Comparison of ENCODE assay signal across 18 mouse cellular contexts in genomic region chr12:85108643-85109042, GRCm38 (mm10). TPM values are rescaled to one million over a fixed set of nuclear protein-coding genes. Genes with fewer than 3 reads are reported as not detected.
DNase-seq lines count a peak whose midpoint lies in the region; ATAC-seq and TF ChIP-seq lines count a peak whose summit lies in the region.
"Had no signal": no experiment of that assay in that cellular context is flagged by ENCODE, and none has a peak within 500 bp of the region (broad histone marks: within the 10 kb centered on the region; RNA-seq: fewer than 3 reads in every experiment).

No protein-coding gene starts in this region.

- in situ Hi-C loops in Patski (cut with MboI; ENCODE audit: low pct_unique_long_range_greater_than_20kb): no loop called here

- 0 out of 2 replicates have a peak, but pooled peaks cover under 1% of the 10 kb centered on the region for H3K36me3 ChIP-seq in liver, embryonic 15.5 days (replicated peaks)
- H3K36me3 ChIP-seq in liver, embryonic 11.5 days (ENCODE audit: control insufficient read depth, insufficient read depth, low read length): 0 out of 2 replicates have a peak, but pooled peaks cover 2% of the 10 kb centered on the region
- H3K36me3 ChIP-seq in macrophage (ENCODE audit: inconsistent target): no peaks in the 10 kb centered on the region
- H3K36me3 ChIP-seq in hindbrain, embryonic 12.5 days: peaks cover 3% of the 10 kb centered on the region; the same call in 1 of the 2 replicates
- H3K36me3 ChIP-seq: heart, embryonic 12.5 days; hindbrain, embryonic 15.5 days had no signal

- no peak overlapping the region for H3K4me3 ChIP-seq in liver, embryonic 15.5 days (replicated peaks)
- H3K4me3 ChIP-seq in liver, embryonic 11.5 days (ENCODE audit: low read depth, low read length): no peak overlapping the region
- no peak overlapping the region for H3K4me3 ChIP-seq in macrophage (ENCODE audit: inconsistent target)
- H3K4me3 ChIP-seq in hindbrain, embryonic 12.5 days: no peak overlapping the region
- H3K4me3 ChIP-seq: forebrain, embryonic 13.5 days; heart, embryonic 12.5 days; hindbrain, embryonic 10.5 days; hindbrain, embryonic 15.5 days had no signal

- no peak overlapping the region for H3K4me2 ChIP-seq in liver, embryonic 15.5 days
- no peak overlapping the region for H3K4me2 ChIP-seq in liver, embryonic 11.5 days
- no peak overlapping the region for H3K4me2 ChIP-seq in hindbrain, embryonic 12.5 days (replicated peaks)
- H3K4me2 ChIP-seq: forebrain, embryonic 13.5 days; heart, embryonic 12.5 days; hindbrain, embryonic 15.5 days had no signal

- CTCF ChIA-PET in Patski (lab: Charles Lee): interaction anchor here (1.0 to 2.1 kb wide), 4 partner anchors 9 to 30 kb away, joined by 3 to 7 read pairs (median 4); no protein-coding TSS in a partner anchor

- POLR2A ChIA-PET in Patski (lab: Charles Lee): interaction anchor here (0.5 kb wide), 1 partner anchor 1691 kb away, joined by 3 read pairs; no protein-coding TSS in a partner anchor

- no peaks in the 10 kb centered on the region for H3K27me3 ChIP-seq in liver, embryonic 15.5 days
- no peaks in the 10 kb centered on the region for H3K27me3 ChIP-seq in liver, embryonic 11.5 days (replicated peaks; ENCODE audit: control insufficient read depth, insufficient read depth, low read length)
- H3K27me3 ChIP-seq in Patski: no peaks in the 10 kb centered on the region
- H3K27me3 ChIP-seq in hindbrain, embryonic 12.5 days: no peaks in the 10 kb centered on the region
- H3K27me3 ChIP-seq: forebrain, embryonic 13.5 days; heart, embryonic 12.5 days; hindbrain, embryonic 15.5 days had no signal

- H3K79me2 ChIP-seq in macrophage (ENCODE audit: inconsistent target): peaks cover 26% of the 10 kb centered on the region

- peaks cover 52% of the 10 kb centered on the region for H3K4me1 ChIP-seq in liver, embryonic 15.5 days (replicated peaks)
- H3K4me1 ChIP-seq in liver, embryonic 11.5 days (replicated peaks; ENCODE audit: control insufficient read depth, insufficient read depth, low read length): peaks cover 35% of the 10 kb centered on the region
- H3K4me1 ChIP-seq in hindbrain, embryonic 12.5 days: peaks cover 33% of the 10 kb centered on the region

- H3K27ac ChIP-seq in liver, embryonic 15.5 days (replicated peaks): peak overlapping the region; percentile 35; the same call in 1 of the 2 replicates
- H3K27ac ChIP-seq in liver, embryonic 11.5 days (ENCODE audit: low read depth, low read length): no peak overlapping the region
- H3K27ac ChIP-seq in macrophage: peak overlapping the region; percentile 40
- H3K27ac ChIP-seq in hindbrain, embryonic 12.5 days: no peak overlapping the region
- H3K27ac ChIP-seq: forebrain, embryonic 13.5 days; hindbrain, embryonic 10.5 days; hindbrain, embryonic 15.5 days had no signal

- no peak for TF ChIP-seq CTCF in Patski (IDR thresholded peaks at IDR 0.05)

- H3K9ac ChIP-seq in liver, embryonic 15.5 days: no peak overlapping the region
- no peak overlapping the region for H3K9ac ChIP-seq in liver, embryonic 11.5 days (ENCODE audit: low read depth, low read length)
- no peak overlapping the region for H3K9ac ChIP-seq in hindbrain, embryonic 12.5 days
- H3K9ac ChIP-seq: forebrain, embryonic 13.5 days; forebrain, postnatal 0 days; heart, embryonic 12.5 days; hindbrain, embryonic 15.5 days had no signal

- no peaks in the 10 kb centered on the region for H3K9me3 ChIP-seq in liver, embryonic 15.5 days (replicated peaks)
- no peaks in the 10 kb centered on the region for H3K9me3 ChIP-seq in liver, embryonic 11.5 days (ENCODE audit: control insufficient read depth, low read length)
- no peaks in the 10 kb centered on the region for H3K9me3 ChIP-seq in hindbrain, embryonic 12.5 days (replicated peaks)
- H3K9me3 ChIP-seq: forebrain, embryonic 13.5 days; heart, embryonic 12.5 days; hindbrain, embryonic 10.5 days; hindbrain, embryonic 15.5 days had no signal

- no peak for ATAC-seq in liver, embryonic 15.5 days (ENCODE audit: insufficient read depth)
- ATAC-seq in liver, embryonic 11.5 days (replicated peaks; ENCODE audit: low FRiP score): no peak
- ATAC-seq in Patski: peak; percentile 27
- ATAC-seq in hindbrain, embryonic 12.5 days (ENCODE audit: low FRiP score): no peak
- ATAC-seq: forebrain, embryonic 13.5 days; forebrain, postnatal 0 days had no signal

- DNase-seq in liver, embryonic 11.5 days (ENCODE audit: low spot score): no peak
- no peak for DNase-seq in Patski (ENCODE audit: low read depth, low spot score)
- no peak for DNase-seq in thymus, postnatal 10 days (ENCODE audit: low spot score in 2 of 2)
- no peak for DNase-seq in urinary bladder, postnatal 36 days (ENCODE audit: low spot score in 2 of 2)
- DNase-seq: adrenal gland, adult 2 months; adrenal gland, postnatal 25 days; cerebellum, adult 11 months; cerebellum, adult 9-10 months; cerebellum, postnatal 25 days; forebrain, postnatal 0 days; gastrocnemius, postnatal 14 days had no signal

- 51% methylated on average over 3 of the region's 3 CpGs for WGBS in liver, embryonic 15.5 days (ENCODE audit: insufficient replicate concordance)
- 50% methylated on average over 3 of the region's 3 CpGs for WGBS in liver, embryonic 11.5 days
- 20% methylated on average over 3 of the region's 3 CpGs for WGBS in macrophage (ENCODE audit: missing documents)
- WGBS in hindbrain, embryonic 12.5 days: 71% methylated on average over 3 of the region's 3 CpGs

RNA-seq across cellular contexts. Expression of gene Prox2, which starts 1.9 kb away (rescaled TPM):
- polyA plus RNA-seq in liver, embryonic 15.5 days (2015; fragmentation: Nextera tagmentation; extraction: Ambion mirVana): 2.8 and 3.1 TPM in 2 replicates
- 3.8 and 4.3 TPM in 2 replicates for polyA plus RNA-seq in liver, embryonic 11.5 days (2014; fragmentation: Nextera tagmentation; extraction: Ambion mirVana)
- polyA plus RNA-seq in Patski (2021) (2.7 TPM), macrophage (2018) (0.88 to 1.8 TPM (median 1.3 TPM) in 3 replicates)
- total RNA-seq in macrophage (2018; cell fraction: chromatin; rRNA removed): 10 to 100 TPM in 5 of 26 experiments, 1 to 10 TPM in 18, under 1 TPM in 1, not detected in 2; 0.91 to 14.1 (median 5.9) TPM
- total RNA-seq in macrophage (2018; cell fraction: cytosol; rRNA removed): 1 to 10 TPM in 20 of 26 experiments, under 1 TPM in 6; 0.33 to 2.6 (median 1.4) TPM
- 10 to 100 TPM in 2 of 26 experiments, 1 to 10 TPM in 22, under 1 TPM in 2; 0.91 to 10.8 (median 3.5) TPM for total RNA-seq in macrophage (2018; cell fraction: nucleus; rRNA removed)
- polyA plus RNA-seq in hindbrain, embryonic 12.5 days (2016; fragmentation: Nextera tagmentation; extraction: Ambion mirVana): 3.2 and 4.0 TPM in 2 replicates

RNA-seq across cellular contexts. Expression of gene Dlst, which starts 2.0 kb away (rescaled TPM):
- 69.4 and 73.5 TPM in 2 replicates for polyA plus RNA-seq in liver, embryonic 15.5 days (2015; fragmentation: Nextera tagmentation; extraction: Ambion mirVana)
- polyA plus RNA-seq in liver, embryonic 11.5 days (2014; fragmentation: Nextera tagmentation; extraction: Ambion mirVana): 139 and 143 TPM in 2 replicates
- polyA plus RNA-seq in Patski (2021) (194 TPM), macrophage (2018) (71.4 to 90.3 TPM (median 80.1 TPM) in 3 replicates)
- total RNA-seq in macrophage (2018; cell fraction: chromatin; rRNA removed): 100 to 1,000 TPM; 208 to 486 (median 340) TPM
- 10 to 100 TPM; 67.0 to 92.6 (median 78.4) TPM for total RNA-seq in macrophage (2018; cell fraction: cytosol; rRNA removed)
- 100 to 1,000 TPM; 151 to 319 (median 208) TPM for total RNA-seq in macrophage (2018; cell fraction: nucleus; rRNA removed)
- polyA plus RNA-seq in hindbrain, embryonic 12.5 days (2016; fragmentation: Nextera tagmentation; extraction: Ambion mirVana): 102 and 109 TPM in 2 replicates

RNA-seq across cellular contexts. Expression of gene Rps6kl1, which starts 42.4 kb away (rescaled TPM):
- 0.56 and 0.64 TPM in 2 replicates for polyA plus RNA-seq in liver, embryonic 15.5 days (2015; fragmentation: Nextera tagmentation; extraction: Ambion mirVana)
- 0.99 and 1.1 TPM in 2 replicates for polyA plus RNA-seq in liver, embryonic 11.5 days (2014; fragmentation: Nextera tagmentation; extraction: Ambion mirVana)
- polyA plus RNA-seq in Patski (2021) (0.60 TPM), macrophage (2018) (not detected in 3 replicates)
- total RNA-seq in macrophage (2018; cell fraction: chromatin; rRNA removed): not detected
- total RNA-seq in macrophage (2018; cell fraction: cytosol; rRNA removed): under 1 TPM in 1 of 26 experiments, not detected in 25; 0.06 TPM
- total RNA-seq in macrophage (2018; cell fraction: nucleus; rRNA removed): not detected
- polyA plus RNA-seq in hindbrain, embryonic 12.5 days (2016; fragmentation: Nextera tagmentation; extraction: Ambion mirVana): 7.2 and 7.6 TPM in 2 replicates

Comparison
In these comparisons a context has a peak if more than half of its experiments do, and no peak if none do; other contexts are left out.
1. H3K27ac ChIP-seq: peak in liver, embryonic 15.5 days (single experiment) and macrophage (single experiment); none in liver, embryonic 11.5 days (single experiment) and hindbrain, embryonic 12.5 days (single experiment).